Mouse (Mus musculus): Measurements from ENCODE around the gene Gm44973.
"Not testable (repeated sequence)": the region's sequence is repeated elsewhere in the genome, so short reads cannot be mapped to it uniquely, and the experiment has no call there.

- TF ChIP-seq CTCF (IDR thresholded peaks at IDR 0.05; ENCODE audit: low read depth); EP300 (optimal IDR thresholded peaks at IDR 0.05): not testable (repeated sequence)
These were observed 12.4 kb upstream of the Gm44973 start for GRCm38 (mm10) chr7:5002876-5003275.
